ENCODE assay signal across 22 mouse cellular contexts in genomic region chr7:13056913-13057700, GRCm38 (mm10). TPM values are rescaled to one million over a fixed set of nuclear protein-coding genes. Genes with fewer than 3 reads are reported as not detected.
DNase-seq lines count a peak whose midpoint lies in the region; ATAC-seq and TF ChIP-seq lines count a peak whose summit lies in the region.
"Had no signal": no experiment of that assay in that cellular context is flagged by ENCODE, and none has a peak within 500 bp of the region (broad histone marks: within the 10 kb centered on the region; RNA-seq: fewer than 3 reads in every experiment).

No protein-coding gene starts in this region.

- H3K9me3 ChIP-seq in intestine, postnatal 0 days (ENCODE audit: control insufficient read depth), result no peaks in the 10 kb centered on the region
- no peaks in the 10 kb centered on the region for H3K9me3 ChIP-seq in intestine, embryonic 15.5 days
- H3K9me3 ChIP-seq: embryonic facial prominence, embryonic 15.5 days; forebrain, embryonic 15.5 days; G1E; limb, embryonic 13.5 days; lung, embryonic 15.5 days; neural tube, embryonic 12.5 days had no signal

- H3K4me3 ChIP-seq in cerebellum, adult 2 months (replicated peaks; ENCODE audit: insufficient read depth, low read depth, low read length), result no peak overlapping the region
- no peak overlapping the region for H3K4me3 ChIP-seq in intestine, postnatal 0 days (ENCODE audit: low read depth, low read length)
- H3K4me3 ChIP-seq in intestine, embryonic 15.5 days (replicated peaks), result no peak overlapping the region
- H3K4me3 ChIP-seq: embryonic facial prominence, embryonic 15.5 days; forebrain, embryonic 15.5 days; left cerebral cortex, adult 2 months; limb, embryonic 13.5 days; lung, embryonic 15.5 days; neural tube, embryonic 12.5 days had no signal

- H3K27ac ChIP-seq in cerebellum, adult 2 months (ENCODE audit: insufficient read depth, low read length), result no peak overlapping the region
- no peak overlapping the region for H3K27ac ChIP-seq in intestine, postnatal 0 days (ENCODE audit: low read depth, low read length)
- H3K27ac ChIP-seq in intestine, embryonic 15.5 days, result no peak overlapping the region
- H3K27ac ChIP-seq: embryonic facial prominence, embryonic 15.5 days; forebrain, embryonic 15.5 days; left cerebral cortex, adult 2 months; limb, embryonic 13.5 days; lung, embryonic 15.5 days; neural tube, embryonic 12.5 days had no signal

- TF ChIP-seq CTCF in cerebellum, adult 2 months (IDR thresholded peaks at IDR 0.05; ENCODE audit: borderline replicate concordance, insufficient read depth, low read depth, low read length), result no peak; the same call in 1 of the 2 replicates
- 0 out of 2 replicates have a peak, but pooled peaks have one; percentile 34 for TF ChIP-seq CTCF in intestine, postnatal 0 days (IDR thresholded peaks at IDR 0.05; ENCODE audit: low read depth)

- H3K27me3 ChIP-seq in cerebellum, adult 2 months (ENCODE audit: control insufficient read depth, insufficient read depth, low read length), result no peaks in the 10 kb centered on the region
- no peaks in the 10 kb centered on the region for H3K27me3 ChIP-seq in intestine, postnatal 0 days (replicated peaks; ENCODE audit: control insufficient read depth, insufficient read depth, low read length)
- no peaks in the 10 kb centered on the region for H3K27me3 ChIP-seq in intestine, embryonic 15.5 days (replicated peaks)
- H3K27me3 ChIP-seq: embryonic facial prominence, embryonic 15.5 days; forebrain, embryonic 15.5 days; limb, embryonic 13.5 days; lung, embryonic 15.5 days; neural tube, embryonic 12.5 days had no signal

- no peak for ATAC-seq in intestine, postnatal 0 days
- ATAC-seq in intestine, embryonic 15.5 days, result no peak
- ATAC-seq: forebrain, embryonic 15.5 days; hindbrain, embryonic 16.5 days; midbrain, embryonic 16.5 days had no signal

- H3K36me3 ChIP-seq in intestine, postnatal 0 days (ENCODE audit: control insufficient read depth, insufficient read depth), result no peaks in the 10 kb centered on the region
- no peaks in the 10 kb centered on the region for H3K36me3 ChIP-seq in intestine, embryonic 15.5 days
- H3K36me3 ChIP-seq: embryonic facial prominence, embryonic 15.5 days; forebrain, embryonic 15.5 days; G1E; limb, embryonic 13.5 days; lung, embryonic 15.5 days; neural tube, embryonic 12.5 days had no signal

- peak; percentile 11 for DNase-seq in cerebellum, adult 8-10 months
- DNase-seq in cerebellum, adult 2 months, result no peak
- DNase-seq in urinary bladder, postnatal 4 days (ENCODE audit: low spot score in 2 of 2), result peak; percentile 5 to 30
- no peak for DNase-seq in urinary bladder, adult 2 months (ENCODE audit: low spot score)
- no peak for DNase-seq in yolk sac, embryonic 10.5 days (ENCODE audit: low spot score)
- DNase-seq in urinary bladder, postnatal 25 days (ENCODE audit: low spot score), result no peak
- DNase-seq: adrenal gland, postnatal 14 days; heart, postnatal 10 days; kidney, adult 9 months; right cerebral cortex, postnatal 4 days; thymus, adult 18-20 months had no signal

- no peaks in the 10 kb centered on the region for H3K4me1 ChIP-seq in cerebellum, adult 2 months (ENCODE audit: control insufficient read depth, insufficient read depth, low read length)
- H3K4me1 ChIP-seq in intestine, postnatal 0 days (replicated peaks; ENCODE audit: control insufficient read depth, insufficient read depth, low read length), result no peaks in the 10 kb centered on the region
- H3K4me1 ChIP-seq in intestine, embryonic 15.5 days (replicated peaks), result 0 out of 2 replicates have a peak, but pooled peaks cover 5% of the 10 kb centered on the region

- TF ChIP-seq POLR2A in cerebellum, adult 2 months (IDR thresholded peaks at IDR 0.05; ENCODE audit: borderline replicate concordance, insufficient read depth, low read length), result no peak

- H3K9ac ChIP-seq in intestine, postnatal 0 days (ENCODE audit: low read depth, low read length), result no peak overlapping the region
- H3K9ac ChIP-seq in intestine, embryonic 15.5 days, result no peak overlapping the region
- H3K9ac ChIP-seq: embryonic facial prominence, embryonic 15.5 days; forebrain, embryonic 15.5 days; limb, embryonic 13.5 days; lung, embryonic 15.5 days; neural tube, embryonic 12.5 days had no signal

- WGBS in cerebellum, adult 2 months, result 52% methylated on average over 8 of the region's 8 CpGs
- WGBS in intestine, postnatal 0 days, result 59% methylated on average over 8 of the region's 8 CpGs
- 61% methylated on average over 8 of the region's 8 CpGs for WGBS in intestine, embryonic 15.5 days

- H3K4me2 ChIP-seq in intestine, postnatal 0 days (replicated peaks; ENCODE audit: low read depth), result no peak overlapping the region
- H3K4me2 ChIP-seq in intestine, embryonic 15.5 days (replicated peaks), result no peak overlapping the region
- H3K4me2 ChIP-seq: embryonic facial prominence, embryonic 15.5 days; forebrain, embryonic 15.5 days; limb, embryonic 13.5 days; lung, embryonic 15.5 days; neural tube, embryonic 12.5 days had no signal

RNA-seq across cellular contexts. Expression of gene Mzf1, which starts 2.5 kb away (rescaled TPM):
- 4.6 TPM in 2 replicates for polyA plus RNA-seq in cerebellum, adult 2 months (2012; rRNA removed)
- polyA plus RNA-seq in intestine, postnatal 0 days (2015; fragmentation: Nextera tagmentation; extraction: Ambion mirVana), result 0.83 and 1.1 TPM in 2 replicates
- 2.1 and 2.5 TPM in 2 replicates for polyA plus RNA-seq in intestine, embryonic 15.5 days (2015; fragmentation: Nextera tagmentation; extraction: Ambion mirVana)
- 1.2 and 1.3 TPM in 2 replicates for polyA plus RNA-seq in urinary bladder, adult 2 months (2012; rRNA removed)

RNA-seq across cellular contexts. Expression of gene Ube2m, which starts 19.0 kb away (rescaled TPM):
- 376 and 405 TPM in 2 replicates for polyA plus RNA-seq in cerebellum, adult 2 months (2012; rRNA removed)
- 96.8 and 107 TPM in 2 replicates for polyA plus RNA-seq in intestine, postnatal 0 days (2015; fragmentation: Nextera tagmentation; extraction: Ambion mirVana)
- 109 and 118 TPM in 2 replicates for polyA plus RNA-seq in intestine, embryonic 15.5 days (2015; fragmentation: Nextera tagmentation; extraction: Ambion mirVana)
- 164 and 172 TPM in 2 replicates for polyA plus RNA-seq in urinary bladder, adult 2 months (2012; rRNA removed)

RNA-seq across cellular contexts. Expression of gene Chmp2a, which starts 22.5 kb away (rescaled TPM):
- 258 and 264 TPM in 2 replicates for polyA plus RNA-seq in cerebellum, adult 2 months (2012; rRNA removed)
- 323 and 329 TPM in 2 replicates for polyA plus RNA-seq in intestine, postnatal 0 days (2015; fragmentation: Nextera tagmentation; extraction: Ambion mirVana)
- polyA plus RNA-seq in intestine, embryonic 15.5 days (2015; fragmentation: Nextera tagmentation; extraction: Ambion mirVana), result 162 and 177 TPM in 2 replicates
- 240 and 257 TPM in 2 replicates for polyA plus RNA-seq in urinary bladder, adult 2 months (2012; rRNA removed)

RNA-seq across cellular contexts. Expression of gene Vmn1r85, which starts 37.9 kb away (rescaled TPM):
- polyA plus RNA-seq in cerebellum, adult 2 months (2012; rRNA removed), result not detected in 2 replicates
- not detected in 2 replicates for polyA plus RNA-seq in intestine, postnatal 0 days (2015; fragmentation: Nextera tagmentation; extraction: Ambion mirVana)
- polyA plus RNA-seq in intestine, embryonic 15.5 days (2015; fragmentation: Nextera tagmentation; extraction: Ambion mirVana), result not detected in 2 replicates
- polyA plus RNA-seq in urinary bladder, adult 2 months (2012; rRNA removed), result not detected in 2 replicates
- polyA plus RNA-seq: embryonic facial prominence, embryonic 15.5 days; G1E; limb, embryonic 13.5 days; lung, embryonic 15.5 days; neural tube, embryonic 12.5 days had no signal

RNA-seq across cellular contexts. Expression of gene Zbtb45, which starts 47.3 kb away (rescaled TPM):
- polyA plus RNA-seq in cerebellum, adult 2 months (2012; rRNA removed), result 31.9 and 33.5 TPM in 2 replicates
- 11.2 and 11.6 TPM in 2 replicates for polyA plus RNA-seq in intestine, postnatal 0 days (2015; fragmentation: Nextera tagmentation; extraction: Ambion mirVana)
- polyA plus RNA-seq in intestine, embryonic 15.5 days (2015; fragmentation: Nextera tagmentation; extraction: Ambion mirVana), result 20.7 and 21.2 TPM in 2 replicates
- polyA plus RNA-seq in urinary bladder, adult 2 months (2012; rRNA removed), result 11.7 and 13.2 TPM in 2 replicates

Comparison
In these comparisons a context has a peak if more than half of its experiments do, and no peak if none do; other contexts are left out.
1. DNase-seq: peak in cerebellum, adult 8-10 months (single experiment) and urinary bladder, postnatal 4 days (2 of 2); none in cerebellum, adult 2 months (0 of 2), urinary bladder, adult 2 months (single experiment), yolk sac, embryonic 10.5 days (single experiment) and urinary bladder, postnatal 25 days (single experiment).